Mouse (Mus musculus) heart, adult 2 months (tissue): Measurements from ENCODE around the gene Xpc.

ENCODE experiments used
- CTCF ChIP-seq: fragments of 200-600 bp; IDR thresholded peaks from 2 replicates; pipeline ENCODE4 v1.8.1; 2022; ENCODE audit warnings: antibody characterized with exemption, mild to moderate bottlenecking, moderate library complexity
- POLR2A ChIP-seq: fragments of 200-500 bp; IDR thresholded peaks from 2 replicates; pipeline ENCODE4 v1.6.1; 2011; ENCODE audit warnings: mild to moderate bottlenecking, low read depth, low read length, control low read depth; ENCODE audit not compliant: insufficient read depth

DNA sequence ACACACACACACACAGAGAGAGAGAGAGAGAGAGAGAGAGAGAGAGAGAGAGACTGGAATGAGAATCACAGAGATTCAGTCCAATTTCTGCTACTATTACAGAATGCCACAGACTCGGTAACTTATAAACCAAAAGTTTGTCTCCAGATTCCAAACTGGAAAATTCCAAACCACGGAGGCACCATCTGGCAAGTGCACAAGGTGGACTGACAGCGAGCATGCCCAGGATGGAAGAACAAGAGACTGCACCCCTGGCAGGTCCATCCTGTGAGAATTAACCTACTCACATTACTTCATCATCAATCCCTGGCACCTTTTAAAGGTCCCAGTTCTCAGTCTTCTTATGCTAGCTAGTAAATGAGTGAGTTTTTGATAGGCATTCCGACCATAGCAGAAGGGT lies 18.6 kb upstream of the Xpc start:
- TF ChIP-seq POLR2A: no peak
- no peak for TF ChIP-seq CTCF
